Mouse (Mus musculus) hindbrain, embryonic 16.5 days (tissue): ENCODE measurements at regions not wholly inside any gene's neighbourhood (a gene's known extent, or its start where the extent isn't known, plus 50 kb on each side); places are given as distances from the start of the nearest gene placed in this dataset.
"Not testable (repeated sequence)": the region's sequence is repeated elsewhere in the genome, so short reads cannot be mapped to it uniquely, and the experiment has no call there.

ENCODE experiments used
- ATAC-seq: fragments of 200-750 bp; cut with Nextera tagmentation; 2 replicates; pipeline ENCODE4 v1.8.0; 2017; ENCODE audit warnings: moderate TSS enrichment, moderate library complexity
- H3K27ac ChIP-seq: fragments of 300-500 bp; sonication (generic); 2 replicates; pipeline ENCODE4 v1.5.1; 2014; ENCODE audit warnings: low read depth, mild to moderate bottlenecking, control low read depth, low read length, moderate library complexity
- H3K27me3 ChIP-seq: fragments of 300-500 bp; sonication (generic); replicated peaks from 2 replicates; pipeline ENCODE4 v1.6.1; 2014; ENCODE audit warnings: low read length; ENCODE audit not compliant: control insufficient read depth, insufficient read depth
- H3K36me3 ChIP-seq: fragments of 300-500 bp; sonication (generic); 2 replicates; pipeline ENCODE4 v1.6.1; 2014; ENCODE audit warnings: mild to moderate bottlenecking, low read length, moderate library complexity, mixed read lengths; ENCODE audit not compliant: control insufficient read depth, insufficient read depth
- H3K4me1 ChIP-seq: fragments of 300-500 bp; sonication (generic); 2 replicates; pipeline ENCODE4 v1.6.1; 2014; ENCODE audit warnings: low read depth, low read length; ENCODE audit not compliant: control insufficient read depth, insufficient read depth
- H3K4me2 ChIP-seq: fragments of 300-500 bp; sonication (generic); 2 replicates; pipeline ENCODE4 v1.6.1; 2014; ENCODE audit warnings: mild to moderate bottlenecking, low read length, control low read depth, moderate library complexity
- H3K4me3 ChIP-seq: fragments of 300-500 bp; sonication (generic); 2 replicates; pipeline ENCODE4 v1.5.1; 2014; ENCODE audit warnings: mild to moderate bottlenecking, low read length, control low read depth, moderate library complexity
- H3K9ac ChIP-seq: fragments of 300-500 bp; sonication (generic); 2 replicates; pipeline ENCODE4 v1.6.1; 2014; ENCODE audit warnings: low read depth, mild to moderate bottlenecking, control low read depth, low read length, moderate library complexity
- H3K9me3 ChIP-seq: fragments of 300-500 bp; sonication (generic); 2 replicates; pipeline ENCODE4 v1.6.1; 2014; ENCODE audit warnings: mild to moderate bottlenecking, low read length, moderate library complexity; ENCODE audit not compliant: control insufficient read depth
- WGBS: fragments of 180-500 bp; shearing (Covaris S2); extraction: QIAGEN DNeasy Blood & Tissue Kit; methylation state at CpG from one replicate; pipeline ENCODE4 v1.1.7; 2014; 5-methylcytosine and 5-hydroxymethylcytosine counted together

DNA sequence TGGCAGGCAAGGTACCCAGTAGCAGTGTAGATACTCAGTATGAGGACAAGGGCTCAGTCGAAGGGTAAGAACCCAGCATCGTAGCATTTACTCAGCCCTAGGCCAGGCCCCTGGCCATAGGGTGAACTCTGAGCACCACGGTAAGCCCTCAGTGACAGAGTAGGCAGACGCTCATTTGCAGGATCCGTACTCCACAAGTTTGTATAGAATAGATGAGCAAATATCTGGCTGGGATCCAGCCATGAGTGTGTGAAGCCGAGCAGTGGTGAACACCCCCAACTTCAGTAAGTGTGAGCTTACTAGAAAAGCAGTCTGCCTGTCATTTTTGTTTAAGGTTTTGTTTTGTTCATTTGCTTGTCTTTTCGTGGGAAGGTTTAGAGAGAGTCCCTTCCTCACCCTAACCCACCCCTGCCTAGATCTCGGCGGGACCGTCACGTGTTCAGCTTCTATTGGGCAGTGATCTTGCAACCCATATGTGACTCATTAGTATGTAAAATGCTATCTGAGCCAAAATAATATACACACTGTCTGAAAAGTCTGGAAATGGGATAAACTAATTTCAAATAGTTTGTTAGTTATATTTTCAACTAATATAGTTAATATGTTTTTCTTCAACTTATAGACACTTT lies 76.3 kb downstream of the Gm5447 start:
- H3K9me3 ChIP-seq, result no peaks in the 10 kb centered on the region
- ATAC-seq, result no peak
- no peaks in the 10 kb centered on the region for H3K27me3 ChIP-seq
- no peaks in the 10 kb centered on the region for H3K36me3 ChIP-seq
- H3K27ac ChIP-seq, result no peak overlapping the region
- no peak overlapping the region for H3K4me2 ChIP-seq
- H3K4me3 ChIP-seq, result no peak overlapping the region
- H3K4me1 ChIP-seq, result no peaks in the 10 kb centered on the region
- H3K9ac ChIP-seq, result no peak overlapping the region
- 75% methylated on average over 11 of the region's 11 CpGs for WGBS

DNA sequence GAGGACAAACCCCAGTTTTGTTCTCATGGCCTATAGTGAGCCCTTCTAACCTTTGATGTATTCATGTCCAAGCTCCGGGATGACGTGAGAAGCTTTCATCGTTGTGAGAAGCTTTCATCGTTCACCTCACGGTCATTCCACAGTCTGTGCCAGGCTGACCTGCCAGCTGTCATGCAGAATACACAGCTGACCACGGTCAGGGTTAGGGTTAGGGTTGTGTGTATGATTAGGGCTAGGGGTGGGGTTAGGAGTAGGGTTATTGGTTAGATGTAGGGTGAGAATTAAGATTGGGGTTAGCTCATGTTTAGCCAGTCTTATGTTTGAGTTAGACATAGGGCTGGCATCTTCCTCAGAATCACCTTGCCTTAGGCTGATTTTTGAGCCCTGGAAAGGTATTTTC lies 77.6 kb downstream of the Gm5447 start:
- H3K4me2 ChIP-seq, H3K36me3 ChIP-seq, H3K27ac ChIP-seq, H3K4me3 ChIP-seq, H3K27me3 ChIP-seq, ATAC-seq, H3K9me3 ChIP-seq, H3K4me1 ChIP-seq, H3K9ac ChIP-seq: not testable (repeated sequence)
- no CpG with 5 or more reads among the region's 6 CpGs for WGBS

DNA sequence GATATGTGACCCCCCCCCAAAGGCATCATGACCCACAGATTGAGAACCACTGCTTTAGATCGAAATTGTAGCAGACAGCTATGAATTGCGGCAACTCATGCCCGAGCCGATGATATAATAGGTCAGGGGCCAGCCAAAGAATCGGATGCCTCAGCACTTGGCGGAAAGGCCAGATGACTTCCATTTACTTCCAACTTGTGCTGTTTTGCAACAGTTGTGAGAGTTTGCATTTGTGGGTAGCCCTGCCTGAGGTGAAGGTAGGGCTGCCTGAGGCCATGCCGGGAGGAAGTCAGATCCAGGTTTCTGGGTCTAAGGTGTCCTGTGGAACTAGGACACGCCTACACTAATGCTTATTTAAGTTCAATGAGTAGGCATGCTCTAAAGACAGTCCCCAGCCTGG lies 80.4 kb downstream of the Gm5447 start:
- Histone ChIP-seq H3K9ac (no peak overlapping the region), H3K4me2 (no peak overlapping the region), H3K27ac (no peak overlapping the region), H3K36me3 (no peaks in the 10 kb centered on the region), H3K9me3 (no peaks in the 10 kb centered on the region), H3K27me3 (no peaks in the 10 kb centered on the region), H3K4me3 (no peak overlapping the region), H3K4me1 (no peaks in the 10 kb centered on the region)
- WGBS, result 92% methylated on average over 8 of the region's 8 CpGs
- ATAC-seq, result no peak

DNA sequence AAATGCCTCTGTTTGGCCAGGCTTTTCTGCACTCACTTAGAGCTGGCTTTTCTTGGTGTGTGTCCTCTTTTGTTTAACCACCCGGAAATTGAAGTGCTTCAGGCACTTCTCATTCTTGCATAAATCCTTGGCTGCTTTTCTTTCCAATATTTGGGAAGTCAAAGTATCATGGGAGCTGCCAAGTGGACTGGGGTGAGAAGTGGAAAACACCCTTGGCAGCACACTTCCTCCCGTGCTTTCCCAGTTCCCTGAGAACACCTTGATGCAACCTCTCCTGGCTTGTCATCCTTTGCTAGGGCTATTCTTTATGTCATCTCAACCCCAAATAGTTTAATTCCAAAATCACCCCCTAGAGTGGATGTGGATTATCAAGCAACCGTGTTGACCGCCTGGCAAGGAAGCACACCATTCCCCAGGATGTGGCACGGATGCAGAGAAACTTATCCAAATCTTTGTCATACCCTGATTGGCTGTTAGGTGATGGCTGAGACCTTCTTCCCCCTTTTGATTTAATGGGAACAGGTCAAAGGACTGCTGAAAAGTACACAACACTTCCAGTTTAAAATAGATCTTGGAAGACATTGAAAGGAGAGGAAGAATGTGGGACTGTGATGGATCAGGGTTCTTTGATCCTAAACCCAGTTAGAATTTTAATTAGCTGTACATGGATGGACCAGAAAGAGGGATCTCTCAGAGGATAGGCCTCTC lies 81.5 kb downstream of the Gm5447 start:
- no peak for ATAC-seq
- no peaks in the 10 kb centered on the region for H3K4me1 ChIP-seq
- H3K4me3 ChIP-seq, result no peak overlapping the region
- WGBS, result 75% methylated on average over 5 of the region's 5 CpGs
- no peaks in the 10 kb centered on the region for H3K27me3 ChIP-seq
- no peak overlapping the region for H3K4me2 ChIP-seq
- H3K9ac ChIP-seq, result no peak overlapping the region
- no peaks in the 10 kb centered on the region for H3K9me3 ChIP-seq
- no peak overlapping the region for H3K27ac ChIP-seq
- H3K36me3 ChIP-seq, result no peaks in the 10 kb centered on the region

DNA sequence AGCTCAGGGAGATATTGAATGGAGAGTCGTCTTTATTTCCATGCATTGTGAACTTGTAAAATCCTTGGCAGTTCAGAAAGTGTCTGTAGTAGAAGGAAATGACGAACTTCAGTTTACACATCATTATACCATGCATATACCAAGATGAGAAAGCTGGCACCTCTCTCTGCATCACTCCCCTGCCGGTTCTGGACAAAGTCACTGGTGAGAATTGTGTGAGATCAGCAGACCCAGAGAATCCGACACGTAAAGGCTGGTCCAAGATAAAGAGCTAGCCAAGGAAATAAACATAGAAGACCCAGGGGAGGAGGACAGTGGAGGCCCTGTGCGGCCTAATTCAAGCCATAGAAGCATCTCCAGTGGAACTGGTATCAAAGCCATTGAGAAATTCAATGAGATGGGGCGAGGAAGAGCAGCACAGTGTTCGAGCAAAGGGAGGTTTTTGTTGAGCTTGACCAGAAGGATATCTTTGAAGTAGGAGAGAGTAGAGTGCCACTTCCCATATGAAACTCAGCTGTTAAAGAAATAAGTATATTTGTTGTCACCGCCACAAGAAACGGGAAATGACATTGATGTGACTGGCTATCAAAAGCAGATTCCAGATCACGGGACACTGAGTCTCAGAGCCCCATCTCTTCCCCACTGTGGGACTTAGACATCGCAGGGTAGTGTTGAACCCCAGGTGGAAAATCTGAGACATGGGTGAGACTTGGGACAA lies 82.3 kb downstream of the Gm5447 start:
- Histone ChIP-seq H3K9ac (no peak overlapping the region), H3K4me2 (no peak overlapping the region), H3K27ac (no peak overlapping the region), H3K27me3 (no peaks in the 10 kb centered on the region), H3K9me3 (no peaks in the 10 kb centered on the region), H3K4me3 (no peak overlapping the region), H3K36me3 (no peaks in the 10 kb centered on the region), H3K4me1 (no peaks in the 10 kb centered on the region)
- ATAC-seq, result no peak
- WGBS, result 94% methylated on average over 12 of the region's 12 CpGs

DNA sequence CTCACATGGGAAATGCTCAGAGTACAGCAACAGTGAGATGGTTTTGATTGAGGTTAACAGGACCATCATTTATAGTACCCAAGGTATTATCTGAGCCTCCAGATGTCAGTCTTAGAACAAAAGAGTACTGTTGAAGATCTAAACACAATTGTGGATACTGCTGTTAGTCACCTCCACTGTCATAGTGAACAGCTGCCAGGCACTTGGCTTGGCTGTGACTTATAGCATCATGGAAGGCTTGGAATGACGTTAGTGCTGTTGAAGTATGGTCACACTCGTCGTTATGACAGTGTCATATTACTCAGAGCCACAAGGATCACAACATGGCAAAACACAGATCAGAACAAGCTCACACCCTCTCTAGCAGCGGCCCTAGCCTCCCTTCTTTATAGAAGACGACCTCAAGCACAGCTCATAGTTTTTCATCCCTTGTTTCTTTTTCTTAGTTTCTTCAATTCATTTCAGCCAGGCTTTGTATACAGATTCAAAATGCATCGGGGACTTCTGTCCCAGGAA lies 87.0 kb downstream of the Gm5447 start:
- no peak overlapping the region for H3K27ac ChIP-seq
- WGBS, result 80% methylated on average over 6 of the region's 6 CpGs
- H3K4me1 ChIP-seq, result no peaks in the 10 kb centered on the region
- H3K27me3 ChIP-seq, result no peaks in the 10 kb centered on the region
- H3K4me3 ChIP-seq, result no peak overlapping the region
- H3K36me3 ChIP-seq, result no peaks in the 10 kb centered on the region
- no peak overlapping the region for H3K9ac ChIP-seq
- H3K4me2 ChIP-seq, result no peak overlapping the region
- no peaks in the 10 kb centered on the region; the same call in 1 of the 2 replicates for H3K9me3 ChIP-seq
- ATAC-seq, result no peak

DNA sequence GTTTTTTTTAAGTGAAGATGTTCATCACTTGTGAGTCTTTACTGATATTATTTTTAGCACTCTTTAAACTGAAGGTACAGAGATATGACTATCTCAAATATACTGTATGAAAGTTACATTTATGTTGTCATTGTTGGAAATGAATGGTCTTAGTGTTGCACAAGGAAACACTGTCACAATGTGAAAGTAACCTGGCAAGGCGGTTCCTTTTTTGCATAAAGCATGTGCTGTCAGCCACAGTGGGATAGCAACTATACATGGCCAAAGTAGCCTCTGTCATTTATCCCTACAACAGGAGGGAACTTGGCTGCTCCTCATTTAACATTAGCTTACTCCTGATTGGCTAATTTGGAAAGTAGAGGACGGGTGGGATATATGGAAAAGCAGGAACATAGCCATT lies 94.3 kb downstream of the Gm5447 start:
- no peak for ATAC-seq
- Histone ChIP-seq H3K27me3 (no peaks in the 10 kb centered on the region), H3K4me1 (no peaks in the 10 kb centered on the region), H3K27ac (no peak overlapping the region), H3K9ac (no peak overlapping the region), H3K4me3 (no peak overlapping the region), H3K36me3 (no peaks in the 10 kb centered on the region), H3K9me3 (no peaks in the 10 kb centered on the region; the same call in 1 of the 2 replicates), H3K4me2 (no peak overlapping the region)
- WGBS, result 74% methylated on average over 2 of the region's 2 CpGs

DNA sequence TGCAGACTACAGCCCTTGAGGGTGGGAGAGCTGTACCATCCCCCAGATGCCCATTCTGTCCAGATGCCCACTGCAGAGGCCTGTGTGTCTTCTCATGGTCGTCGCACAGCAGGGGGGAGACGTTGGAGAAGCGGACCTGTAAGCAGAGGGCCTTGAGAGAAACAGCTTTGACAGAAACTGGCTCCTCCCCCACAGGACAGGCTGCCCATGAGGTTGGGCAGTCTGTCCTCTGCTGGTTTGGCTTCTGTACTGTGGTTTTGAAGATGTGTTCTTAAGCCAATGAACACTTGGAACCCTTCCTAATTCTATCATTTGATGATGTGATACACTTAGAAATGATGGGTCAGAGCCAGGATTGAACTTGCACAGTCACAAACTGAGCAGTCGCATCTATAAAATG lies 102.5 kb downstream of the Gm5447 start:
- Histone ChIP-seq H3K36me3 (no peaks in the 10 kb centered on the region), H3K4me1 (no peaks in the 10 kb centered on the region), H3K27ac (no peak overlapping the region), H3K9ac (no peak overlapping the region), H3K27me3 (peaks cover 6% of the 10 kb centered on the region; the same call in 1 of the 2 replicates), H3K4me2 (no peak overlapping the region), H3K4me3 (no peak overlapping the region), H3K9me3 (no peaks in the 10 kb centered on the region)
- ATAC-seq, result no peak
- 66% methylated on average over 5 of the region's 5 CpGs for whole genome bisulfite sequencing

DNA sequence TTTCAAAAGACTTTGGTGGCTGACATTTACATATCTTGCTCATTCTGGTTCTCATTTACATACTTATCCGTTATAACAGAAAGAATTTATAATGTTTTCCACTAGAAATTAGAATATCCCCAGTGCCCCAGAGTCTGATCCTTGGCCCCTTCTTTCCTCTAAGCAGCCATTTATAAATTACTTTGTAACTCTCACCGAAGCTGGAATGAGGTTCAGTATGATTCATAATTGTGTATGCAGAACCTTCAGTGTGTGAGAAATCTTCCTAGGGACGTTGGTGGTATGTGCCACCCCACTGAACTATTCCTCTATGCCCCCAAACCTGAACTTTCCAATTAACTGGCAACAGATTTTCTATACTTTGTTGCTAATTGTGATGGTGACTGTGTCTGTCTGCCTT lies 104.7 kb downstream of the Gm5447 start:
- Histone ChIP-seq H3K36me3 (no peaks in the 10 kb centered on the region), H3K9me3 (no peaks in the 10 kb centered on the region), H3K27ac (no peak overlapping the region), H3K4me1 (no peaks in the 10 kb centered on the region), H3K4me3 (no peak overlapping the region), H3K9ac (no peak overlapping the region), H3K27me3 (peaks cover 9% of the 10 kb centered on the region), H3K4me2 (no peak overlapping the region)
- no peak for ATAC-seq
- WGBS, result 65% methylated on average over 3 of the region's 3 CpGs
